Mouse (Mus musculus) megakaryocyte, embryonic 14.5 days (primary cell): ENCODE measurements at regions not wholly inside any gene's neighbourhood (a gene's known extent, or its start where the extent isn't known, plus 50 kb on each side); places are given as distances from the start of the nearest gene placed in this dataset.

Experiments
- FLI1 ChIP-seq: IDR thresholded peaks from 2 replicates; pipeline ENCODE4 v1.6.1; 2012; ENCODE audit warnings: low read length, inconsistent platforms, mixed read lengths
- GATA1 ChIP-seq: IDR thresholded peaks from 3 replicates; pipeline ENCODE4 v1.6.1; 2012; ENCODE audit warnings: mixed read lengths, low read length, inconsistent platforms, borderline replicate concordance

DNA sequence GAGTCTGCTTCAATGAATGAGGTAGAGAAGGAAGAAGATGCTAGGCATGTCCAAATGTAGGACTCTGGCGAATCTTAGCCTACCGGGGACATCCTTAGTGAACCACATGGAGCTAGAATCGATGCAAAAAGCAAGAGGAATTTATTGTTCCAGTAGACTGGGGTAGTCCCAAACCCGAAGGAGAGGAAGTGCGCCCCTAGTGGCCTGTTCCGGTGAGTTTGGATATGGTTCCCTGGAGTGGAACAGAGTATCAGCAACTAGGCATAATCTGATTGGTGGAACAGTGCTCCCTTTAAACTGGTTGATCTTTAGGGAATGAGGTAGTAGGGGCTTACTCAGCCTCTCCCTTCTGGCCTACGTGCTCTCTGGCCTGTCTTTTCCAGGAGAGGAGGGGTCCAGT lies 174.0 kb downstream of the Fam76b start:
- TF ChIP-seq GATA1 (no peak), FLI1 (no peak)
